Mouse (Mus musculus) liver, postnatal 0 days (tissue): ENCODE measurements around the gene Slc1a2. TPM values are rescaled to one million over a fixed set of nuclear protein-coding genes. Genes with fewer than 3 reads are reported as not detected.

Experiments used
- ATAC-seq: fragments of 200-750 bp; cut with Nextera tagmentation; 2 replicates; pipeline ENCODE4 v1.8.0; 2017; ENCODE audit warnings: mild to moderate bottlenecking, moderate library complexity
- DNase-seq: peaks from one replicate; pipeline ENCODE4 v3.0.0-alpha.2; 2016
- H3K27ac ChIP-seq: fragments of 300-500 bp; sonication (generic); 2 replicates; pipeline ENCODE4 v1.5.1; 2014; ENCODE audit warnings: antibody characterized with exemption, moderate library complexity, mild to moderate bottlenecking, low read depth
- H3K27me3 ChIP-seq: fragments of 300-500 bp; sonication (generic); 2 replicates; pipeline ENCODE4 v1.6.1; 2014; ENCODE audit warnings: low read length, control low read depth, mixed read lengths; ENCODE audit not compliant: insufficient read depth
- H3K36me3 ChIP-seq: fragments of 300-500 bp; sonication (generic); replicated peaks from 2 replicates; pipeline ENCODE4 v1.6.1; 2014; ENCODE audit warnings: mild to moderate bottlenecking, control low read depth, low read length, moderate library complexity, mixed read lengths; ENCODE audit not compliant: insufficient read depth
- H3K4me1 ChIP-seq: fragments of 300-500 bp; sonication (generic); 2 replicates; pipeline ENCODE4 v1.6.1; 2014; ENCODE audit warnings: antibody characterized with exemption, mild to moderate bottlenecking, control low read depth; ENCODE audit not compliant: insufficient read depth
- H3K4me2 ChIP-seq: fragments of 300-500 bp; sonication (generic); 2 replicates; pipeline ENCODE4 v1.6.1; 2014; ENCODE audit warnings: low read depth, mild to moderate bottlenecking, low read length, moderate library complexity, mixed read lengths
- H3K4me3 ChIP-seq: fragments of 300-500 bp; sonication (generic); 2 replicates; pipeline ENCODE4 v1.5.1; 2014; ENCODE audit warnings: low read depth, low read length
- H3K9ac ChIP-seq: fragments of 300-500 bp; sonication (generic); replicated peaks from 2 replicates; pipeline ENCODE4 v1.6.1; 2014; ENCODE audit warnings: mild to moderate bottlenecking, moderate library complexity
- H3K9me3 ChIP-seq: fragments of 300-500 bp; sonication (generic); 2 replicates; pipeline ENCODE4 v1.6.1; 2016; ENCODE audit warnings: mild to moderate bottlenecking, control low read depth, low read length, mixed read lengths
- CTCF ChIP-seq: sonication (generic); IDR thresholded peaks from 2 replicates; pipeline ENCODE4 v1.5.1; 2016; ENCODE audit warnings: antibody characterized with exemption, low read depth
- EP300 ChIP-seq: IDR thresholded peaks from 2 replicates; pipeline ENCODE4 v1.6.1; 2016; ENCODE audit warnings: antibody characterized with exemption, low read depth, mild to moderate bottlenecking
- WGBS: fragments of 180-500 bp; shearing (Covaris S2); extraction: QIAGEN DNeasy Blood & Tissue Kit; methylation state at CpG from one replicate; pipeline ENCODE4 v1.1.7; 2014; ENCODE audit not compliant: insufficient replicate concordance; 5-methylcytosine and 5-hydroxymethylcytosine counted together
- polyA plus RNA-seq: library from polyadenylated mRNA; unstranded; fragments of >200 nt; fragmentation: Nextera tagmentation; extraction: Ambion mirVana; gene quantifications from 2 replicates; pipeline ENCODE4 v1.2.1, GENCODE M21; 2015

The Slc1a2 gene
- 0.74 and 1.1 TPM in 2 replicates for polyA plus RNA-seq

DNA sequence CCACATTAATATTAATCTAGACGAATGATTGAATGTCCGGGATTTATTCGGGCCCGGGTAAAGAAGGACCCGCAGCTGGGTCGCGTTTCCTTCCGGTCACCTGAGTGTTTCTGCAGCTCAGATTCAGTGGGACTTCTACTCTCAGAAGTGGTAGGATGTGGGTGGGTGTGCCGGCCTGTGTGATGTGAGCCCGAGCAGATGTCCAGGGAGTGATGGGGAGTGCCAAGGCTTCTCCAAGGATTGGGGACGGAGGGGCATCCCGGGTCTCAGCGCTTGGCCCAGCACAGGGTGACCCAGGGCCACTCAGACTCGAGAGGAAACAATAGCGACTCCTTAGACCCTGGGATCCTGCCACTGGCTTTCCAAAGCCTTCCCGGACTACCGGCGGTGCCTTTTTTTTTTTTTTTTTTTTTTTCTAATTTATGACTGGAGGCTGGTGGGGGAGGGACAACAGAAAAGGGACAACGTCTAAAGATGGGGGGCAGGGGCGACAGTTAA, at the start of gene Slc1a2:
Slc1a2 (plus strand) TSS at position 497 of the 498 bp plus-strand sequence.
- no peak for DNase-seq
- Histone ChIP-seq H3K9me3 (no peaks in the 10 kb centered on the region), H3K27me3 (peaks cover 60% of the 10 kb centered on the region), H3K4me2 (peak within 1 kb of the TSS; percentile 71), H3K27ac (no peak within 1 kb of the TSS), H3K4me3 (peak within 1 kb of the TSS; percentile 47), H3K9ac (no peak within 1 kb of the TSS), H3K36me3 (no peaks in the 10 kb centered on the region), H3K4me1 (no peaks in the 10 kb centered on the region)
- no peak for TF ChIP-seq CTCF
- 2% methylated on average over 20 of the region's 20 CpGs for WGBS
- ATAC-seq = no peak

DNA sequence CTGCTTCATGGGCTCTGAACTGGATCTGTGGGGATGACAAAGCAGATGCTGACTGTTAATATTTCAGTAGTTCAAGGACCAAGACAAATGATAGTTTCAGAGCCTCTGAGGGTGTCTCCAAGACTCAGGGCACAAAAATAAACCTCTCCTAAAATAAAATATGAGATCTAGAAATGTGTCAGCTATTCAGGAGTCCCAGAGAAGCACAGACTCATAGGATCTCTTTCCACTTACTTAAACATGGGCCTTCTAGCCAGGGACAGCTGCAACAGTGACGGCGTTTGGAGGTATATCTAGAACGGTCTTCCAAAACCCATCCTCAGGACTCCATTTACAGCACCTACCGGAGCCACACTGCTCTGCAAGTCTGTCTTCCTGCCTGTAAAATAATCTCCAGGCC, 48.0 kb upstream of the Slc1a2 start:
- H3K4me2 ChIP-seq = no peak overlapping the region
- H3K27ac ChIP-seq = no peak overlapping the region
- no peaks in the 10 kb centered on the region for H3K27me3 ChIP-seq
- no peak for ATAC-seq
- no peak for TF ChIP-seq CTCF
- TF ChIP-seq EP300 = no peak
- no peak overlapping the region for H3K4me3 ChIP-seq
- no peak overlapping the region for H3K9ac ChIP-seq
- H3K36me3 ChIP-seq = no peaks in the 10 kb centered on the region
- DNase-seq = no peak
- H3K9me3 ChIP-seq = no peaks in the 10 kb centered on the region
- WGBS = 95% methylated on average over 4 of the region's 4 CpGs
- H3K4me1 ChIP-seq = no peaks in the 10 kb centered on the region

DNA sequence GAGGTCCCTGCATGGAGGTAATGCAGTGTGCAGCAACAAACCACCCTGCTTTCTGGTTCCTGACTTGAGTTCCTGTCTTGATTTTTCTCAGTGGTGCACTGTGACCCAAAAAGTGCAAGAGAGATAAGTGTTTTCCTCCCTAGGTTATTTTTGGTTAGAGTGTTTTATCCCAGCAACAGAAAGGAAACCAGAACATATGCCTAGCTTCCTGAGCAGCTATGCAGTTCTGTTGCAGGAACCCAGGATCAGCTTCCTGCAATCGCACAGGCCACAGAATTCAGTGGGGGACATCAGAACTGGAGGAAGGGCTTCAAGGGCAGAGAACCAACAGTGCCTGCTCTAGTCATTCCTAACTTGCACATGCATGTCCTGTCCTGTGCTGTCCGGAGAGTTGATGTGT, 41.8 kb upstream of the Slc1a2 start:
- no peak for ATAC-seq
- H3K9me3 ChIP-seq = no peaks in the 10 kb centered on the region
- no peaks in the 10 kb centered on the region for H3K36me3 ChIP-seq
- H3K27ac ChIP-seq = no peak overlapping the region
- no peaks in the 10 kb centered on the region for H3K27me3 ChIP-seq
- 34% methylated on average over 2 of the region's 2 CpGs for WGBS
- H3K4me1 ChIP-seq = no peaks in the 10 kb centered on the region
- DNase-seq = no peak
- H3K4me2 ChIP-seq = no peak overlapping the region
- no peak overlapping the region for H3K9ac ChIP-seq
- H3K4me3 ChIP-seq = no peak overlapping the region
- no peak for TF ChIP-seq CTCF
- no peak for TF ChIP-seq EP300

DNA sequence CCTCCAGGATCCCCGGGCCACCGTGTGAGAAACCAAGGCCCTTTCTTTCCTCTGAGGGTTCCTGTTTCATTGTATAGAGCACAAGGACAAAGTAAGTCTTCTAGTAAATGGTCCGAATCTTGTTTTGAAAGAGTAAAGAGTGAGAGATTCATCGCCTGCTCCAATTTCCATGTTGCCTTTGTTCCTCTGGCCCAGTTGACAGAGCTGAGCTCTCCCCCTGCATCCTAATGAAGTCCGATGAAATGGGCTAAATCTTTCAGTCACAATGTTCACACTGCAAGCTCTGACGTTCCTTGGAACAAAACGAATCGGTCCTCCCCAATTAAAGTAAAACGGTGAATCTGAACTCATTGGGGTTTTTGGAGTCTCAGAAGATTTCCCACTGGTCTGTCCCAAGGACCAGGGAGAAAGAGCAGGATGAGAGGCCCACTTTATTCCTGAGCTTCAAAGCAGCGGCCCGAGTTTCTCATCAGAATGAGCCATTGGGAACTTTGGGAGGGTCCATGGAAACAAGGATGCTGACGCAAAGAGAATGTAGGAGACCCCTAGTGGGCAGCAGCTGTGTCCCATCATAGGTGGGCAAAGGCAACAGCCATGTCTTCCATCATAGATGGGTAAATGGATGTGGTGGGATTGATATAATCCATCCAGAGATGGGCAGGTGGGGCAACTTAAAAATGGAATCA, 37.6 kb upstream of the Slc1a2 start:
- Histone ChIP-seq H3K36me3 (no peaks in the 10 kb centered on the region), H3K9ac (no peak overlapping the region), H3K9me3 (no peaks in the 10 kb centered on the region), H3K27me3 (no peaks in the 10 kb centered on the region), H3K4me1 (no peaks in the 10 kb centered on the region), H3K4me2 (no peak overlapping the region), H3K27ac (no peak overlapping the region), H3K4me3 (no peak overlapping the region)
- no peak for TF ChIP-seq CTCF
- no peak for TF ChIP-seq EP300
- DNase-seq (no peak), ATAC-seq (no peak)
- WGBS = 79% methylated on average over 12 of the region's 12 CpGs

DNA sequence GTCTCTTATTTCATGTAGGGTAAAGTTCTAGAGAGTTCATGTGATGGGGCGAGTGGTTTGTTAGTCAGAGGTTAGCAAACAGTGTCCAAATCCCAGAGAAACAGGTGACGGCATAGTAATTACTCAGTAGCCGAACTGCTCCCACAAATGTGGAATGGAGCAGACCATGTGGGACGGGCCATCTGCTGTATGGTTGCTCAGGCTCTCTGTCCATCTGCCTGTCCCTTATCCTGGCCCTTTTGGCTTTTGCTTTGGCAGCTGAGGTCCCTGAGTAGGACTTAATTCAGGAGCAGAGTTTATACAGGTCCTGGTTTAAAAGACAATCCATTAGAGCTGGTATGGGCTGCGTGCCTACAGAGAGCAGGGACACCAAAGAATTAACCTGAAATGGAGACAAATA, 36.3 kb upstream of the Slc1a2 start:
- Histone ChIP-seq H3K9me3 (no peaks in the 10 kb centered on the region), H3K27ac (no peak overlapping the region), H3K4me1 (no peaks in the 10 kb centered on the region), H3K4me2 (no peak overlapping the region), H3K27me3 (no peaks in the 10 kb centered on the region), H3K36me3 (no peaks in the 10 kb centered on the region), H3K4me3 (no peak overlapping the region), H3K9ac (no peak overlapping the region)
- ATAC-seq (no peak), DNase-seq (no peak)
- no peak for TF ChIP-seq CTCF
- WGBS = 68% methylated on average over 5 of the region's 5 CpGs

DNA sequence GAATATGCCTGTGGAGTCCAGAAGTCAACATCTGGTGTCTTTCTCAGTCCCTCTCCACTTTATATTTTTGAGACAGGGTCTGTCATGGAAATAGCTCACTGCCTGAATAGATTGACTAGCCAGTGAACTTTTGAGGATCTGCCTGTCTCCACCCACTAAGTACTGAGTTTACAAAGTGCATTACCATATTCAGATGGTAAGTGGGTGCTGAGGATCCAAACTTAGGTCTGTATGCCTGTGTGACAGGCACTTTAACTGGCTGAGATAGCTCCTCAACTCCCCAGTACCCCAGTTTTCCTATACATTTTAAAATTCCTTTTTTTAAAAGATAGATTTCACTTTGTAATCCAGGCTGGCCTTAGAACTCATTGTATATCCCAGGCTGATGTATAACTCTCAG, 35.5 kb upstream of the Slc1a2 start:
- no peak for DNase-seq
- Histone ChIP-seq H3K27ac (no peak overlapping the region), H3K9ac (no peak overlapping the region), H3K36me3 (no peaks in the 10 kb centered on the region), H3K4me1 (no peaks in the 10 kb centered on the region), H3K4me3 (no peak overlapping the region), H3K9me3 (no peaks in the 10 kb centered on the region), H3K27me3 (no peaks in the 10 kb centered on the region), H3K4me2 (no peak overlapping the region)
- TF ChIP-seq CTCF (no peak), EP300 (no peak)
- no peak for ATAC-seq
